7 mouse cellular contexts compared by ENCODE assay signal in the genomic region with DNA sequence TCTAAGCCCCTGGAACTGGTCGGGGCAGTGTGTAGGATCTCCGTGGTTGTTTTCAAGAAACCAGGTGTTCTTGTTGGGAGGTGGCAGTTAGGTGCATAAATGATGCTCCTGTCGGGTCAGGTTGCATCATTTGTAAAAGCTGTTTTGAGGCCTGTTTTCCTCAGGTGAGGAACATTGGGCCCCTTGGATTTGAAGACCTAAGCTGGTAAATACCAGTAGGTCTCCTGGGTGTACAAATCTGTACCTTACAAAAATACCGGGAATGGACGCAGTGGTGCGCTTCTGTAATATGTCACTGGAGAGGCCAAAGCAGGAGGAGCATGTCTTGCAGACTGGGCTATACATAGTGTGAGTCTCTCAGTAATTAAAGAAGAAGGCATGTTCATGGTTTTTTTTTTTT. TPM values are rescaled to one million over a fixed set of nuclear protein-coding genes. Genes with fewer than 3 reads are reported as not detected.
DNase-seq lines count a peak whose midpoint lies in the region; ATAC-seq and TF ChIP-seq lines count a peak whose summit lies in the region.

No protein-coding gene starts in this region.

- no peaks in the 10 kb centered on the region for H3K9me3 ChIP-seq in lung, postnatal 0 days (ENCODE audit: low read length)
- H3K9me3 ChIP-seq in embryonic facial prominence, embryonic 15.5 days (replicated peaks) = no peaks in the 10 kb centered on the region
- no peaks in the 10 kb centered on the region for H3K9me3 ChIP-seq in limb, embryonic 10.5 days (replicated peaks)

- peak overlapping the region; percentile 99 for H3K27ac ChIP-seq in lung, postnatal 0 days (ENCODE audit: low read length)
- peak overlapping the region; percentile 85 for H3K27ac ChIP-seq in embryonic facial prominence, embryonic 15.5 days (replicated peaks)
- H3K27ac ChIP-seq in limb, embryonic 10.5 days = peak overlapping the region; percentile 97

- H3K4me1 ChIP-seq in lung, postnatal 0 days (ENCODE audit: insufficient read depth, low read depth, low read length) = no peaks in the 10 kb centered on the region
- H3K4me1 ChIP-seq in embryonic facial prominence, embryonic 15.5 days = peaks cover 10% of the 10 kb centered on the region
- H3K4me1 ChIP-seq in limb, embryonic 10.5 days = peaks cover 19% of the 10 kb centered on the region

- no peak for TF ChIP-seq EP300 in lung, postnatal 0 days (IDR thresholded peaks at IDR 0.05)

- WGBS in lung, postnatal 0 days = 10% methylated on average over 6 of the region's 6 CpGs
- WGBS in embryonic facial prominence, embryonic 15.5 days = 26% methylated on average over 6 of the region's 6 CpGs
- WGBS in limb, embryonic 10.5 days = 40% methylated on average over 6 of the region's 6 CpGs

- H3K4me2 ChIP-seq in lung, postnatal 0 days (replicated peaks; ENCODE audit: low read depth, low read length) = peak overlapping the region; percentile 69
- H3K4me2 ChIP-seq in embryonic facial prominence, embryonic 15.5 days (replicated peaks) = peak overlapping the region; percentile 86

- TF ChIP-seq CTCF in lung, postnatal 0 days (IDR thresholded peaks at IDR 0.05) = no peak

- peaks cover 36% of the 10 kb centered on the region for H3K36me3 ChIP-seq in lung, postnatal 0 days (ENCODE audit: insufficient read depth, low read length)
- H3K36me3 ChIP-seq in embryonic facial prominence, embryonic 15.5 days = peaks cover 37% of the 10 kb centered on the region
- H3K36me3 ChIP-seq in limb, embryonic 10.5 days = peaks cover 36% of the 10 kb centered on the region

- H3K27me3 ChIP-seq in lung, postnatal 0 days (replicated peaks; ENCODE audit: insufficient read depth, low read length) = no peaks in the 10 kb centered on the region
- H3K27me3 ChIP-seq in embryonic facial prominence, embryonic 15.5 days = no peaks in the 10 kb centered on the region
- no peaks in the 10 kb centered on the region for H3K27me3 ChIP-seq in limb, embryonic 10.5 days (ENCODE audit: low read depth, poor library complexity, severe bottlenecking)

- no peak for ATAC-seq in lung, postnatal 0 days
- no peak for ATAC-seq in embryonic facial prominence, embryonic 15.5 days (ENCODE audit: insufficient number of reproducible peaks, low FRiP score, low TSS enrichment, low read depth)
- no peak for ATAC-seq in CD4-positive, CD25-positive, alpha-beta regulatory T cell, adult 4 months

- no peak for DNase-seq in lung, postnatal 0 days (ENCODE audit: low spot score)
- no peak for DNase-seq in lung, postnatal 25 days (ENCODE audit: low spot score)
- DNase-seq in limb, embryonic 10.5 days (ENCODE audit: low spot score) = no peak
- DNase-seq in skeletal muscle tissue, adult 2 months (ENCODE audit: low read depth, low spot score) = peak; percentile 18
- no peak for DNase-seq in Muller cell, postnatal 12 days (ENCODE audit: inconsistent ontology term)

- H3K4me3 ChIP-seq in lung, postnatal 0 days (ENCODE audit: low read depth, low read length) = peak overlapping the region; percentile 84
- H3K4me3 ChIP-seq in embryonic facial prominence, embryonic 15.5 days (replicated peaks) = peak overlapping the region; percentile 76
- H3K4me3 ChIP-seq in limb, embryonic 10.5 days = peak overlapping the region; percentile 88

- peak overlapping the region; percentile 98 for H3K9ac ChIP-seq in lung, postnatal 0 days (replicated peaks; ENCODE audit: low read depth)
- H3K9ac ChIP-seq in embryonic facial prominence, embryonic 15.5 days = peak overlapping the region; percentile 89; the same call in 1 of the 2 replicates

RNA-seq across cellular contexts. Expression of a gene that starts 1.5 kb away (rescaled TPM):
- polyA plus RNA-seq in lung, postnatal 0 days (2015; fragmentation: Nextera tagmentation; extraction: Ambion mirVana) = 179 and 217 TPM in 2 replicates
- 96.8 and 103 TPM in 2 replicates for polyA plus RNA-seq in embryonic facial prominence, embryonic 15.5 days (2015; fragmentation: Nextera tagmentation; extraction: Ambion mirVana)
- 52.4 and 54.0 TPM in 2 replicates for polyA plus RNA-seq in limb, embryonic 10.5 days (2016; fragmentation: Nextera tagmentation; extraction: Ambion mirVana)
- 100 to 1,000 TPM; 177 to 183 TPM for polyA plus RNA-seq in CD4-positive, CD25-positive, alpha-beta regulatory T cell, adult 4 months (2017; shearing (Covaris generic))

RNA-seq across cellular contexts. Expression of a gene that starts 46.4 kb away (rescaled TPM):
- polyA plus RNA-seq in lung, postnatal 0 days (2015; fragmentation: Nextera tagmentation; extraction: Ambion mirVana) = 0.31 and 0.42 TPM in 2 replicates
- 0.35 and 0.40 TPM in 2 replicates for polyA plus RNA-seq in embryonic facial prominence, embryonic 15.5 days (2015; fragmentation: Nextera tagmentation; extraction: Ambion mirVana)
- polyA plus RNA-seq in limb, embryonic 10.5 days (2016; fragmentation: Nextera tagmentation; extraction: Ambion mirVana) = not detected in 2 replicates
- polyA plus RNA-seq in CD4-positive, CD25-positive, alpha-beta regulatory T cell, adult 4 months (2017; shearing (Covaris generic)) = 100 to 1,000 TPM; 186 to 214 TPM

RNA-seq across cellular contexts. Expression of a gene that starts 58.8 kb away (rescaled TPM):
- polyA plus RNA-seq in lung, postnatal 0 days (2015; fragmentation: Nextera tagmentation; extraction: Ambion mirVana) = 0.11 and 0.12 TPM in 2 replicates
- polyA plus RNA-seq in embryonic facial prominence, embryonic 15.5 days (2015; fragmentation: Nextera tagmentation; extraction: Ambion mirVana) = 0.23 TPM in 1 of 2 replicates, not detected in the other
- not detected in 2 replicates for polyA plus RNA-seq in limb, embryonic 10.5 days (2016; fragmentation: Nextera tagmentation; extraction: Ambion mirVana)
- under 1 TPM in 1 of 2 experiments, not detected in 1; 0.19 TPM for polyA plus RNA-seq in CD4-positive, CD25-positive, alpha-beta regulatory T cell, adult 4 months (2017; shearing (Covaris generic))

Comparison
In these comparisons a context has a peak if more than half of its experiments do, and no peak if none do; other contexts are left out.
1. RNA of a gene that starts 46.4 kb away (polyA plus RNA-seq): 186 to 214 TPM in CD4-positive, CD25-positive, alpha-beta regulatory T cell, adult 4 months; 0.31 to 0.42 TPM in lung, postnatal 0 days, 0.35 to 0.40 TPM in embryonic facial prominence, embryonic 15.5 days and not detected in limb, embryonic 10.5 days; every median in the first group is over 100 times any median in the second.
2. Peak in every context shown above with its lines, with median percentiles within 50 percentile points of each other: H3K27ac ChIP-seq and H3K4me3 ChIP-seq.